In the genomic region with DNA sequence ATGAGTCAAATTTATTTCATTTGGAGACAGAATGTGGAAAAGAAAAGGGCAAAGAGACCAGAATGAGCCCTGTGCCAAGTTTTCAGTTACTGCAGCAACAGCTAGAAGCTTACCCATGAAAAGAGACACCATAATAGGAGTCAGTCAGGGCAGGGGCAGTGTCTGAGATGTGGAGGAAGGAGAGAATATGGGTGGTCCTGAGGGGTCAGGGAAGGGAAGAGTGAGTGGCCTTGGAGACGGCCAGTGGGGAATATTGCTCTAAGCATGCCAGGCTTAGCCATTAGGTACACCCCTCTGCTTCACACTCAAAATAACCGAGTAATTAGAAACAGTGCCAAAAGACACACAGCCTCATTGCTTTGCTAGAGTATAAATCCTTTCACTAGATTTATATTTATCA, we compare ENCODE assay signal across 19 mouse cellular contexts. TPM values are rescaled to one million over a fixed set of nuclear protein-coding genes. Genes with fewer than 3 reads are reported as not detected.
DNase-seq lines count a peak whose midpoint lies in the region; ATAC-seq lines count a peak whose summit lies in the region.
"Had no signal": no experiment of that assay in that cellular context is flagged by ENCODE, and none has a peak within 500 bp of the region (broad histone marks: within the 10 kb centered on the region; RNA-seq: fewer than 3 reads in every experiment).

No protein-coding gene starts in this region.

- no peak overlapping the region for H3K4me3 ChIP-seq in kidney, embryonic 14.5 days (ENCODE audit: low read length)
- no peak overlapping the region for H3K4me3 ChIP-seq in embryonic facial prominence, embryonic 10.5 days
- H3K4me3 ChIP-seq in embryonic facial prominence, embryonic 12.5 days = no peak overlapping the region
- H3K4me3 ChIP-seq in limb, embryonic 10.5 days = no peak overlapping the region
- no peak overlapping the region for H3K4me3 ChIP-seq in forebrain, embryonic 12.5 days (replicated peaks)
- H3K4me3 ChIP-seq: gastrocnemius, adult 2 months; heart, embryonic 15.5 days had no signal

- no peak overlapping the region for H3K9ac ChIP-seq in kidney, embryonic 14.5 days (ENCODE audit: low read depth, low read length)
- H3K9ac ChIP-seq in embryonic facial prominence, embryonic 12.5 days = no peak overlapping the region
- no peak overlapping the region for H3K9ac ChIP-seq in forebrain, embryonic 12.5 days
- H3K9ac ChIP-seq: heart, embryonic 15.5 days; hindbrain, embryonic 14.5 days had no signal

- no peaks in the 10 kb centered on the region for H3K36me3 ChIP-seq in kidney, embryonic 14.5 days (ENCODE audit: control insufficient read depth, insufficient read depth, low read length)
- no peaks in the 10 kb centered on the region for H3K36me3 ChIP-seq in embryonic facial prominence, embryonic 10.5 days (replicated peaks)
- H3K36me3 ChIP-seq in embryonic facial prominence, embryonic 12.5 days = no peaks in the 10 kb centered on the region
- H3K36me3 ChIP-seq in limb, embryonic 10.5 days = peaks cover 3% of the 10 kb centered on the region; the same call in 1 of the 2 replicates
- H3K36me3 ChIP-seq in forebrain, embryonic 12.5 days (replicated peaks) = no peaks in the 10 kb centered on the region
- H3K36me3 ChIP-seq: heart, embryonic 15.5 days had no signal

- no peak for DNase-seq in kidney, postnatal 14 days
- DNase-seq in embryonic facial prominence, embryonic 10.5 days (ENCODE audit: low spot score) = peak; percentile 33
- no peak for DNase-seq in limb, embryonic 10.5 days (ENCODE audit: low spot score)
- DNase-seq: adrenal gland, adult 8-10 months; cerebellum, adult 11 months; cerebellum, adult 8-10 months; cerebellum, postnatal 14 days; gastrocnemius, adult 2 months; gastrocnemius, postnatal 36 days; heart, adult 18-20 months; heart, postnatal 14 days had no signal

- no peaks in the 10 kb centered on the region for H3K4me1 ChIP-seq in kidney, embryonic 14.5 days (ENCODE audit: control insufficient read depth, insufficient read depth, low read length)
- peaks cover 6% of the 10 kb centered on the region; the same call in 1 of the 2 replicates for H3K4me1 ChIP-seq in embryonic facial prominence, embryonic 10.5 days
- no peaks in the 10 kb centered on the region for H3K4me1 ChIP-seq in embryonic facial prominence, embryonic 12.5 days
- H3K4me1 ChIP-seq in limb, embryonic 10.5 days = peaks cover 6% of the 10 kb centered on the region
- H3K4me1 ChIP-seq in forebrain, embryonic 12.5 days = no peaks in the 10 kb centered on the region

- H3K4me2 ChIP-seq in kidney, embryonic 14.5 days (replicated peaks; ENCODE audit: low read depth, low read length) = no peak overlapping the region
- H3K4me2 ChIP-seq in embryonic facial prominence, embryonic 12.5 days (replicated peaks) = no peak overlapping the region
- H3K4me2 ChIP-seq in forebrain, embryonic 12.5 days = no peak overlapping the region
- H3K4me2 ChIP-seq: heart, embryonic 11.5 days; heart, embryonic 15.5 days; hindbrain, embryonic 14.5 days had no signal

- 30% methylated on average over 2 of the region's 2 CpGs for WGBS in kidney, embryonic 14.5 days
- WGBS in embryonic facial prominence, embryonic 10.5 days = 40% methylated on average over 2 of the region's 2 CpGs
- 34% methylated on average over 2 of the region's 2 CpGs for WGBS in embryonic facial prominence, embryonic 12.5 days
- WGBS in limb, embryonic 10.5 days = 38% methylated on average over 2 of the region's 2 CpGs
- 63% methylated on average over 2 of the region's 2 CpGs for WGBS in forebrain, embryonic 12.5 days

- peak; percentile 73; the same call in 1 of the 2 replicates for ATAC-seq in kidney, embryonic 14.5 days (ENCODE audit: low FRiP score, low TSS enrichment)
- no peak for ATAC-seq in embryonic facial prominence, embryonic 12.5 days (ENCODE audit: insufficient number of reproducible peaks, insufficient read depth, low FRiP score, low TSS enrichment)
- no peak for ATAC-seq in forebrain, embryonic 12.5 days (ENCODE audit: low FRiP score)
- ATAC-seq: forebrain, embryonic 14.5 days; intestine, postnatal 0 days had no signal

- H3K9me3 ChIP-seq in kidney, embryonic 14.5 days (ENCODE audit: control insufficient read depth, low read length) = peaks cover 13% of the 10 kb centered on the region
- H3K9me3 ChIP-seq in embryonic facial prominence, embryonic 10.5 days = peaks cover 14% of the 10 kb centered on the region
- peaks cover 8% of the 10 kb centered on the region; the same call in 1 of the 2 replicates for H3K9me3 ChIP-seq in embryonic facial prominence, embryonic 12.5 days
- H3K9me3 ChIP-seq in limb, embryonic 10.5 days (replicated peaks) = no peaks in the 10 kb centered on the region; the same call in 1 of the 2 replicates
- 0 out of 2 replicates have a peak, but pooled peaks cover 4% of the 10 kb centered on the region for H3K9me3 ChIP-seq in forebrain, embryonic 12.5 days

- no peaks in the 10 kb centered on the region for H3K27me3 ChIP-seq in kidney, embryonic 14.5 days (ENCODE audit: control insufficient read depth, insufficient read depth, low read length)
- H3K27me3 ChIP-seq in embryonic facial prominence, embryonic 10.5 days (replicated peaks; ENCODE audit: low read depth, poor library complexity, severe bottlenecking) = no peaks in the 10 kb centered on the region
- H3K27me3 ChIP-seq in embryonic facial prominence, embryonic 12.5 days = no peaks in the 10 kb centered on the region
- no peaks in the 10 kb centered on the region for H3K27me3 ChIP-seq in limb, embryonic 10.5 days (ENCODE audit: low read depth, poor library complexity, severe bottlenecking)
- H3K27me3 ChIP-seq in forebrain, embryonic 12.5 days = no peaks in the 10 kb centered on the region
- H3K27me3 ChIP-seq: heart, embryonic 15.5 days had no signal

- no peak overlapping the region for H3K27ac ChIP-seq in kidney, embryonic 14.5 days (ENCODE audit: low read depth, low read length)
- no peak overlapping the region for H3K27ac ChIP-seq in embryonic facial prominence, embryonic 10.5 days (replicated peaks)
- 0 out of 2 replicates have a peak overlapping the region, but pooled peaks have one; percentile 12 for H3K27ac ChIP-seq in embryonic facial prominence, embryonic 12.5 days
- peak overlapping the region; percentile 25; the same call in 1 of the 2 replicates for H3K27ac ChIP-seq in limb, embryonic 10.5 days
- no peak overlapping the region for H3K27ac ChIP-seq in forebrain, embryonic 12.5 days
- H3K27ac ChIP-seq: gastrocnemius, adult 2 months; heart, embryonic 15.5 days; hindbrain, embryonic 14.5 days had no signal

RNA-seq across cellular contexts. Expression of a gene that starts 9.5 kb away (rescaled TPM):
- polyA plus RNA-seq in kidney, embryonic 14.5 days (2014; fragmentation: Nextera tagmentation; extraction: Ambion mirVana) = 17.6 and 28.9 TPM in 2 replicates
- polyA plus RNA-seq in embryonic facial prominence, embryonic 10.5 days (2016; fragmentation: Nextera tagmentation; extraction: Ambion mirVana) = 30.8 and 36.4 TPM in 2 replicates
- polyA plus RNA-seq in embryonic facial prominence, embryonic 12.5 days (2016; fragmentation: Nextera tagmentation; extraction: Ambion mirVana) = 48.0 and 51.8 TPM in 2 replicates
- polyA plus RNA-seq in limb, embryonic 10.5 days (2016; fragmentation: Nextera tagmentation; extraction: Ambion mirVana) = 49.3 and 68.9 TPM in 2 replicates
- 9.5 and 11.9 TPM in 2 replicates for polyA plus RNA-seq in forebrain, embryonic 12.5 days (2016; fragmentation: Nextera tagmentation; extraction: Ambion mirVana)

Comparison
In these comparisons a context has a peak if more than half of its experiments do, and no peak if none do; other contexts are left out.
1. H3K27ac ChIP-seq: peak in embryonic facial prominence, embryonic 12.5 days (single experiment) and limb, embryonic 10.5 days (single experiment); none in kidney, embryonic 14.5 days (single experiment), embryonic facial prominence, embryonic 10.5 days (single experiment) and forebrain, embryonic 12.5 days (single experiment).